Mouse (Mus musculus) lung, adult 2 months (tissue): ENCODE data around the gene Pip4k2c.

Source experiments
- CTCF ChIP-seq: fragments of 200-500 bp; IDR thresholded peaks from 2 replicates; pipeline ENCODE4 v1.5.1; 2011; ENCODE audit warnings: mild to moderate bottlenecking, low read length, control low read depth; ENCODE audit not compliant: insufficient read depth
- POLR2A ChIP-seq: fragments of 200-500 bp; IDR thresholded peaks from 2 replicates; pipeline ENCODE4 v1.6.1; 2011; ENCODE audit warnings: low read depth, mild to moderate bottlenecking, control low read depth, low read length, borderline replicate concordance; ENCODE audit errors: extremely low read depth

GRCm38 (mm10) chr10:127185506-127185905 lies 25.9 kb downstream of the Pip4k2c start:
- TF ChIP-seq CTCF: no peak
- TF ChIP-seq POLR2A: no peak
